Comparison of ENCODE assay signal across 29 mouse cellular contexts in genomic region chr11:84948526-84948925, GRCm38 (mm10). TPM values are rescaled to one million over a fixed set of nuclear protein-coding genes. Genes with fewer than 3 reads are reported as not detected.
DNase-seq lines count a peak whose midpoint lies in the region; ATAC-seq and TF ChIP-seq lines count a peak whose summit lies in the region.
"Had no signal": no experiment of that assay in that cellular context is flagged by ENCODE, and none has a peak within 500 bp of the region (broad histone marks: within the 10 kb centered on the region; RNA-seq: fewer than 3 reads in every experiment).

No protein-coding gene starts in this region.

- H3K27ac ChIP-seq in forebrain, embryonic 10.5 days = 0 out of 2 replicates have a peak overlapping the region, but pooled peaks have one; percentile 33
- no peak overlapping the region for H3K27ac ChIP-seq in forebrain, embryonic 16.5 days (ENCODE audit: low read length)
- H3K27ac ChIP-seq in kidney, adult 2 months (ENCODE audit: insufficient read depth, low read depth, low read length) = no peak overlapping the region; the same call in 1 of the 2 replicates
- no peak overlapping the region for H3K27ac ChIP-seq in kidney, embryonic 16.5 days (ENCODE audit: low read length)
- H3K27ac ChIP-seq in ES-E14 (ENCODE audit: insufficient read depth, low read depth, low read length, poor library complexity, severe bottlenecking) = peak overlapping the region; percentile 75
- H3K27ac ChIP-seq in lung, postnatal 0 days (ENCODE audit: low read length) = no peak overlapping the region
- H3K27ac ChIP-seq: hindbrain, embryonic 10.5 days; intestine, embryonic 15.5 days; left cerebral cortex, adult 2 months; liver, embryonic 13.5 days; stomach, postnatal 0 days had no signal

- no peak for TF ChIP-seq CTCF in kidney, adult 2 months (conservative IDR thresholded peaks at IDR 0.05; ENCODE audit: insufficient read depth, insufficient read length, low read depth, low read length)
- TF ChIP-seq CTCF in lung, postnatal 0 days (IDR thresholded peaks at IDR 0.05) = no peak

- no peak for TF ChIP-seq POLR2A in kidney, adult 2 months (IDR thresholded peaks at IDR 0.05; ENCODE audit: low read depth, low read length)

- 47% methylated on average over 3 of the region's 3 CpGs for WGBS in forebrain, embryonic 10.5 days
- 24% methylated on average over 3 of the region's 3 CpGs for WGBS in forebrain, embryonic 16.5 days
- WGBS in kidney, adult 2 months = 26% methylated on average over 3 of the region's 3 CpGs
- 50% methylated on average over 3 of the region's 3 CpGs for WGBS in kidney, embryonic 16.5 days
- WGBS in lung, postnatal 0 days = 27% methylated on average over 3 of the region's 3 CpGs

- H3K4me1 ChIP-seq in forebrain, embryonic 10.5 days = peaks cover 42% of the 10 kb centered on the region
- peaks cover 25% of the 10 kb centered on the region for H3K4me1 ChIP-seq in forebrain, embryonic 16.5 days (replicated peaks; ENCODE audit: control insufficient read depth, insufficient read depth, low read length)
- H3K4me1 ChIP-seq in kidney, adult 2 months (ENCODE audit: control insufficient read depth, insufficient read depth, low read length) = peaks cover 12% of the 10 kb centered on the region
- no peaks in the 10 kb centered on the region for H3K4me1 ChIP-seq in kidney, embryonic 16.5 days (ENCODE audit: insufficient read depth, low read length)
- H3K4me1 ChIP-seq in ES-E14 (ENCODE audit: control insufficient read depth in 2 of 2, insufficient read depth in 2 of 2, low read length in 2 of 2, poor library complexity in 1 of 2) = peaks cover 3 to 30% of the 10 kb centered on the region in 2 experiments; a peak in 2 of 4 replicates
- no peaks in the 10 kb centered on the region for H3K4me1 ChIP-seq in lung, postnatal 0 days (ENCODE audit: insufficient read depth, low read depth, low read length)
- H3K4me1 ChIP-seq: intestine, embryonic 15.5 days had no signal

- no peak for DNase-seq in forebrain, embryonic 10.5 days (ENCODE audit: extremely low spot score, low spot score)
- DNase-seq in kidney, adult 2 months = peak; percentile 90
- DNase-seq in ES-E14 (ENCODE audit: low read depth, low spot score) = no peak
- DNase-seq in kidney, postnatal 14 days = peak; percentile 71
- DNase-seq in lung, postnatal 0 days (ENCODE audit: low spot score) = no peak
- no peak for DNase-seq in spleen, postnatal 4 days (ENCODE audit: low spot score in 2 of 2)
- DNase-seq: adrenal gland, postnatal 25 days; cerebellum, adult 18-20 months; cerebellum, postnatal 36 days; gastrocnemius, postnatal 14 days; heart, postnatal 14 days; liver, embryonic 13.5 days; lung, adult 2 months; right cerebral cortex, adult 18-20 months; spleen, adult 18-20 months; thymus, adult 18-20 months; thymus, postnatal 36 days had no signal

- no peak overlapping the region for H3K9ac ChIP-seq in forebrain, embryonic 16.5 days (replicated peaks; ENCODE audit: low read depth, low read length)
- no peak overlapping the region for H3K9ac ChIP-seq in kidney, embryonic 16.5 days (replicated peaks; ENCODE audit: low read length)
- no peak overlapping the region for H3K9ac ChIP-seq in ES-E14 (ENCODE audit: insufficient read depth, low read depth, low read length, poor library complexity, severe bottlenecking)
- H3K9ac ChIP-seq in lung, postnatal 0 days (replicated peaks; ENCODE audit: low read depth) = no peak overlapping the region
- H3K9ac ChIP-seq: intestine, embryonic 15.5 days; liver, embryonic 13.5 days had no signal

- no peak overlapping the region for H3K4me2 ChIP-seq in forebrain, embryonic 16.5 days (ENCODE audit: low read length)
- H3K4me2 ChIP-seq in kidney, embryonic 16.5 days (replicated peaks; ENCODE audit: low read depth, low read length) = no peak overlapping the region
- no peak overlapping the region for H3K4me2 ChIP-seq in lung, postnatal 0 days (replicated peaks; ENCODE audit: low read depth, low read length)
- H3K4me2 ChIP-seq: intestine, embryonic 15.5 days; liver, embryonic 13.5 days had no signal

- ATAC-seq in forebrain, embryonic 16.5 days = no peak
- no peak for ATAC-seq in kidney, embryonic 16.5 days (ENCODE audit: low FRiP score, low TSS enrichment)
- no peak for ATAC-seq in lung, postnatal 0 days
- ATAC-seq: hindbrain, embryonic 16.5 days; intestine, embryonic 15.5 days; midbrain, embryonic 16.5 days had no signal

- in situ Hi-C loops in ES-E14 (cut with MboI; ENCODE audit: low sequenced_read_pairs in 2 of 2, unreplicated experiment in 2 of 2) = no loop called here

- no peaks in the 10 kb centered on the region for H3K36me3 ChIP-seq in forebrain, embryonic 10.5 days (replicated peaks)
- H3K36me3 ChIP-seq in forebrain, embryonic 16.5 days (ENCODE audit: control insufficient read depth, insufficient read depth) = no peaks in the 10 kb centered on the region
- no peaks in the 10 kb centered on the region for H3K36me3 ChIP-seq in kidney, adult 2 months (ENCODE audit: control insufficient read depth, insufficient read depth, low read length)
- no peaks in the 10 kb centered on the region for H3K36me3 ChIP-seq in kidney, embryonic 16.5 days (ENCODE audit: insufficient read depth, low read length)
- H3K36me3 ChIP-seq in ES-E14 (ENCODE audit: control insufficient read depth, insufficient read depth, low read length, poor library complexity, severe bottlenecking) = no peaks in the 10 kb centered on the region
- H3K36me3 ChIP-seq in lung, postnatal 0 days (ENCODE audit: insufficient read depth, low read length) = no peaks in the 10 kb centered on the region
- H3K36me3 ChIP-seq: hindbrain, embryonic 10.5 days; intestine, embryonic 15.5 days; liver, embryonic 13.5 days; midbrain, embryonic 10.5 days had no signal

- no peaks in the 10 kb centered on the region for H3K9me3 ChIP-seq in forebrain, embryonic 10.5 days
- H3K9me3 ChIP-seq in forebrain, embryonic 16.5 days (ENCODE audit: control insufficient read depth, low read length) = no peaks in the 10 kb centered on the region
- H3K9me3 ChIP-seq in kidney, embryonic 16.5 days (ENCODE audit: low read length) = no peaks in the 10 kb centered on the region
- no peaks in the 10 kb centered on the region for H3K9me3 ChIP-seq in ES-E14 (ENCODE audit: control insufficient read depth, insufficient read depth, low read depth, low read length)
- H3K9me3 ChIP-seq in lung, postnatal 0 days (ENCODE audit: low read length) = no peaks in the 10 kb centered on the region
- H3K9me3 ChIP-seq: hindbrain, embryonic 10.5 days; intestine, embryonic 15.5 days; liver, embryonic 13.5 days; midbrain, embryonic 10.5 days had no signal

- TF ChIP-seq EP300 in lung, postnatal 0 days (IDR thresholded peaks at IDR 0.05) = no peak

- peaks cover 11% of the 10 kb centered on the region; the same call in 1 of the 2 replicates for H3K27me3 ChIP-seq in forebrain, embryonic 10.5 days (ENCODE audit: poor library complexity, severe bottlenecking)
- no peaks in the 10 kb centered on the region for H3K27me3 ChIP-seq in forebrain, embryonic 16.5 days (replicated peaks; ENCODE audit: control insufficient read depth, insufficient read depth, low read length)
- H3K27me3 ChIP-seq in kidney, adult 2 months (replicated peaks; ENCODE audit: control insufficient read depth, insufficient read depth, low read length) = no peaks in the 10 kb centered on the region
- peaks cover 4% of the 10 kb centered on the region for H3K27me3 ChIP-seq in kidney, embryonic 16.5 days (ENCODE audit: insufficient read depth, low read length)
- peaks cover 8% of the 10 kb centered on the region for H3K27me3 ChIP-seq in lung, postnatal 0 days (replicated peaks; ENCODE audit: insufficient read depth, low read length)

- no peak overlapping the region for H3K4me3 ChIP-seq in forebrain, embryonic 10.5 days
- no peak overlapping the region for H3K4me3 ChIP-seq in forebrain, embryonic 16.5 days (replicated peaks; ENCODE audit: low read length)
- H3K4me3 ChIP-seq in kidney, adult 2 months (ENCODE audit: insufficient read depth, low read depth, low read length) = no peak overlapping the region
- H3K4me3 ChIP-seq in kidney, embryonic 16.5 days (ENCODE audit: low read length) = no peak overlapping the region
- H3K4me3 ChIP-seq in ES-E14 (ENCODE audit: insufficient read depth in 1 of 2, low read depth in 1 of 2, low read length in 2 of 2, poor library complexity in 1 of 2, severe bottlenecking in 1 of 2) = no peak overlapping the region
- H3K4me3 ChIP-seq in lung, postnatal 0 days (ENCODE audit: low read depth, low read length) = no peak overlapping the region
- H3K4me3 ChIP-seq: hindbrain, embryonic 10.5 days; intestine, embryonic 15.5 days; left cerebral cortex, adult 2 months; liver, embryonic 13.5 days; midbrain, embryonic 10.5 days had no signal

TF ChIP-seq in ES-E14, 5 proteins besides CTCF, POLR2A, EP300 and RAD21:
- TF ChIP-seq HCFC1 (IDR thresholded peaks at IDR 0.05; ENCODE audit: borderline replicate concordance, insufficient read depth, low read length) (no peak), ZNF384 (IDR thresholded peaks at IDR 0.05; ENCODE audit: low read depth, low read length) (no peak), CHD2 (IDR thresholded peaks at IDR 0.05; ENCODE audit: low read depth, low read length) (no peak), MAFK (IDR thresholded peaks at IDR 0.05; ENCODE audit: insufficient read depth, low read depth, low read length) (no peak), ZC3H11A (IDR thresholded peaks at IDR 0.05; ENCODE audit: borderline replicate concordance, low read depth, low read length) (no peak)

RNA-seq across cellular contexts. Expression of gene Car4, which starts 9.1 kb away (rescaled TPM):
- polyA plus RNA-seq in forebrain, embryonic 10.5 days (2016; fragmentation: Nextera tagmentation; extraction: Ambion mirVana) = 3.7 and 3.8 TPM in 2 replicates
- 2.5 and 2.6 TPM in 2 replicates for polyA plus RNA-seq in forebrain, embryonic 16.5 days (2015; fragmentation: Nextera tagmentation; extraction: Ambion mirVana)
- 91.5 and 107 TPM in 2 replicates for polyA plus RNA-seq in kidney, adult 2 months (2012; rRNA removed)
- polyA plus RNA-seq in kidney, embryonic 16.5 days (2015; fragmentation: Nextera tagmentation; extraction: Ambion mirVana) = 86.5 and 95.7 TPM in 2 replicates
- total RNA-seq in ES-E14 (2012; rRNA removed) = 17.1 and 17.3 TPM in 2 replicates
- polyA plus RNA-seq in lung, postnatal 0 days (2015; fragmentation: Nextera tagmentation; extraction: Ambion mirVana) = 172 and 190 TPM in 2 replicates
- total RNA-seq: granulocyte monocyte progenitor cell, adult 5-6 weeks; megakaryocyte progenitor cell, adult 5-6 weeks; neutrophil, adult 5-6 weeks had no signal

RNA-seq across cellular contexts. Expression of gene Znhit3, which starts 32.4 kb away (rescaled TPM):
- 97.6 and 99.8 TPM in 2 replicates for polyA plus RNA-seq in forebrain, embryonic 10.5 days (2016; fragmentation: Nextera tagmentation; extraction: Ambion mirVana)
- 60.8 and 66.9 TPM in 2 replicates for polyA plus RNA-seq in forebrain, embryonic 16.5 days (2015; fragmentation: Nextera tagmentation; extraction: Ambion mirVana)
- polyA plus RNA-seq in kidney, adult 2 months (2012; rRNA removed) = 9.2 and 11.0 TPM in 2 replicates
- polyA plus RNA-seq in kidney, embryonic 16.5 days (2015; fragmentation: Nextera tagmentation; extraction: Ambion mirVana) = 57.6 and 61.6 TPM in 2 replicates
- total RNA-seq in ES-E14 (2012; rRNA removed) = 57.4 and 80.4 TPM in 2 replicates
- 24.1 and 27.5 TPM in 2 replicates for polyA plus RNA-seq in lung, postnatal 0 days (2015; fragmentation: Nextera tagmentation; extraction: Ambion mirVana)

Comparison
In these comparisons a context has a peak if more than half of its experiments do, and no peak if none do; other contexts are left out.
1. H3K27ac ChIP-seq: peak in forebrain, embryonic 10.5 days (single experiment) and ES-E14 (single experiment); none in forebrain, embryonic 16.5 days (single experiment), kidney, adult 2 months (single experiment), kidney, embryonic 16.5 days (single experiment) and lung, postnatal 0 days (single experiment).
2. DNase-seq: peak in kidney, adult 2 months (single experiment) and kidney, postnatal 14 days (single experiment); none in forebrain, embryonic 10.5 days (single experiment), ES-E14 (single experiment), lung, postnatal 0 days (single experiment) and spleen, postnatal 4 days (0 of 2).
3. RNA of gene Car4, which starts 9.1 kb away (polyA plus RNA-seq): 172 to 190 TPM in lung, postnatal 0 days, 91.5 to 107 TPM in kidney, adult 2 months and 86.5 to 95.7 TPM in kidney, embryonic 16.5 days; 3.7 to 3.8 TPM in forebrain, embryonic 10.5 days and 2.5 to 2.6 TPM in forebrain, embryonic 16.5 days; every median in the first group is over 10 times any median in the second.